Mouse (Mus musculus) heart, adult 8-10 months (tissue): ENCODE measurements around the gene Gm20683. TPM values are rescaled to one million over a fixed set of nuclear protein-coding genes. Genes with fewer than 3 reads are reported as not detected.

ENCODE experiments used
- DNase-seq: peaks from one replicate; pipeline ENCODE4 v3.0.0; 2022; ENCODE audit warnings: low spot score
- total RNA-seq, 4 experiments: library from RNA; stranded (reverse); gene quantifications; 2 replicates each; pipeline ENCODE4 v1.2.4; 2022

Gm20683 gene
- total RNA-seq, 4 experiments from 2014 or later, result 2.2 to 4.4 (median 3.8) TPM

DNA sequence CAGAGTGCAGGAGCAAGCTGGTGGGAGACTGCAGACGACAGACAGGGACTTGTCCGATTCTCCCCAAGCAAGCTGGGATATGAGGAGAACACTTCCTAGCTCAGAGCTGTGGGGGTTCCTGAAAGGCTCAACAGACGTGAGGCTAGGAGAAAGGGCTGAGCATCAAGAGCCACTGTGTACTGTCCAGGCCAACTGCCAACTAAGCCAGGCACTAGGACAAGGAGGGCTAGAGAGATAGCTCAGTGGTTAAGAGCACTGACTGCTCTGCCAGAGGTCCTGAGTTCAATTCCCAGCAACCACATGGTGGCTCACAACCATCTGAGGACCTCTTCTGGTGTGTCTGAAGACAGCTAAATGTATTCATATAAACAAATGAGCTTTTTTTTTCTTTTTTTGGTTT is 946 bp upstream of the Gm20683 start:
- no peak for DNase-seq

GRCm38 (mm10) chr17:25840519-25840918 is 1.0 kb downstream of the Gm20683 start:
- DNase-seq, result no peak

DNA sequence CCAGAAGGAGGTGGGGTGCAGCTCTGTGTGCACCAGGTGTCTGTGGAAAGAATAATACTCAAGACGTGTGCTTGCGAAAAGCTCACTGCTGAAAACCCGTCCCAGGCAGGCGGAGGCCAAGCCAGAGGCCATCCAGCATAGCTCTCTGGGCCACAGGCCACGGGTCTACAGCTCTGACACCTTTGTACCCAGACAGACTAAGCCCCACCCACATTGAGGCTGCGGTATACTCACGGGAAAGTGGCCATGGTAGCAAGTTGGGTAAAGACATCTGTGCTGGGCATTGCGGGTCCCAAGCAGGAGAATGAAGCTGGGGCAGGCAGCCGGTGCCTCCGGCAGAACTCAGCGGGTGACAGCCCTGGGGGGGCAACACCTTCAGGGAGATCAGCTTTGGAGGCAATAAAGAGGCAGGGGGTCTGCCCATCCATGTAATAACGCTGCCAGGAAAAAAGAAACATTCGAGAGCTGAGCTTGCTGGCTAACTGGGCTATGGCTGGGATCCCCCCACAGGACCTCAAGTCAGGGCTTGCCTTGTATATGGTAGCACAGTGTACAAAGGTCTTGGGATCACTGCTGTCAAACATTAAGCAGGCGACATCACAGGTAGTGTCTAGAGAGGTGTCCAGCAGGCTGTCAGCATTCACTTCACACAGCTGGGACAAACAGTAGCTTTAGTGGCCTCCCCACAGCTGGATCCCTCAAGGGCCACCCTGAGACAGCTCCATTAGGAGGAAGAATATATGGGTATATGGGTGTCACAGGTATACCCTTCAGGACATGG is 1.9 kb downstream of the Gm20683 start:
- DNase-seq, result no peak

- no peak for DNase-seq
Measured at GRCm38 (mm10) chr17:25838904-25839303, 2.7 kb downstream of the Gm20683 start.

- DNase-seq, result no peak
Measured at GRCm38 (mm10) chr17:25837533-25837932, 4.0 kb downstream of the Gm20683 start.

- no peak for DNase-seq
Measured at GRCm38 (mm10) chr17:25837076-25837410, 4.5 kb downstream of the Gm20683 start, which contains the start of gene Rhbdl1. Gene Rhbdl1, minus strand, starts transcription at chr17:25837295.

DNA sequence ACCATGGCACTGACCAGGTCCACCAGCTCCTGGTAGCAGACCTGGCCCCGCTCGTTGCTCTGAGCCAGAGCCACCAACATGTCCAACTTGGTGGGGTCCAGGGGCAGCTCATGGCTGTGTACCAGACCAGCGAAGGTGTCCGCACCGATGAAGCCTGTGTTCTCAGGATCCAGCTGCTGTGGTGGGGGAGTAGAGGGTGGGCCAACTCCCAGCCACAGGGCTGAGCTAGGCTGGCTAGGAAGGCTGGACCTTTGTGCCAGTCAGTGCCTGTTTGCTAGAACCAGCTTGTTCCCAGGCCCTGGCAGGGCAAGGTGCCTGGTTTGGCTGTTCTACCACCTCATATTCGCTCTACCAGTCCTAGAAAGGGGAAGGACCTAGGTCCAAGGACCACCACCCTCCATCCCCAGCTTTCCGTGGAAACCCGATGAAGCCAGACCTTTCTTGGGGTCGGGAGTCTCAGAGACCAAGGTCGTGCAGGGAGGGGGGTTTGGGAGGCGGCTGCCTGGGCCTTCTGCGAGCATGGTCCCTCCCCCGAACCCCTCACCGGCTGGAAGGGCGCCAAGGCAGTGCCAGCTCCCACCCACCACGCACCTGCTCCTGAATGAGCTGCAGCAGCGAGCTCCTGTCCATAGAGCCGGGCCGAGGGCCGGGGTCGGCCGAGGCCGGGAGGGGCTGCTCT is 5.0 kb downstream of the Gm20683 start:
- DNase-seq, result no peak

- no peak for DNase-seq
Measured at GRCm38 (mm10) chr17:25835816-25836215, 5.7 kb downstream of the Gm20683 start.

DNA sequence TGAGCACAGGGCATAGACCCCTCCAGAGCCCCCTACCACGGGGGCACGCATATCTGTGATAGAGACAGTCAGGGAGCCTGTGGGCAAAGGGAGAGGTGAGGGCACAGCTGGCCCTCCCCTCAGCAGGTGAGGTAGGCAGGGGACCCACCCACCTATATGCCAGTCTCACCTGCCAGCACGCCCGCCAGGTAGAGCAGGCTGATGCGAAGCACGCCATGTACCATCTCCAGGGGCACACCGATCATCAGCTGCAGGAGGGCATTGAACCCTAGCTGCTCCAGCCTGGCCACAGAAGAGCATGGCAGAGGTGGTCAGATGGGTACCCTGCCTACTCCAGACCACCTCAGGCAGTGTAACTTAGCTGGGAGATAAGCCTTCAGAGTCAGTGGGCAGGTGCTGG is 6.3 kb downstream of the Gm20683 start:
- DNase-seq, result no peak

GRCm38 (mm10) chr17:25834595-25835222 is 6.9 kb downstream of the Gm20683 start:
- DNase-seq, result no peak

DNA sequence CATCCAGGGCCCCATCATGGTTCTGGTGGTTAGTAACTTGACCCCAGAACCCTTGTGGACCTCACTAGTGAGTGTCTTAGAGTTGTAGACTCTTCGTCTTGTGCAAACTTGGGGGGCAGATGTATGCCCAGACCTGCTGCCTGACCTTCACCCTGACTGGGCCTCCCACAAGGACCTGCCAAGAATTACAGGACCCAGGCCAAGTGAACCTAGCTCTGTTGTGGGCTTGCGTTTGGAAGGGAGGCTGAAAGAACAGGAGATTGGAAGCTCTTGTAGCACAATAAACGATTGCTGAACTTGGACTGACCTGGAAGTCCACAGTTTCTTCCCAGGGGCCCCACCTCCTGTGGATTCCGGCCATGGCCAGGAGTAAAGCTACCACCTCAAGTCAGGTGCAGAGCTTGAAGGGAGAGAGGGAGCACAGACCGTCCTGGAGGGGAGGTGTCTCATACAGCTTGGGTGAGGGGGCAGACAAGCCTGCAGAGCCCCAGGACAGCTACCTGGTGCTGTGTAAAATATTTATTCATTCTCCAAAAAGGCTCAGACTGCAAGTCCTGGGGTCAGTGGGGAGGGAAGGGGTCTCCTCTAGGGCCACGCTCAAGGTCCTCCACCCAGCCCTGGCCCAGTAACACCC is 7.5 kb downstream of the Gm20683 start:
- DNase-seq, result no peak

DNA sequence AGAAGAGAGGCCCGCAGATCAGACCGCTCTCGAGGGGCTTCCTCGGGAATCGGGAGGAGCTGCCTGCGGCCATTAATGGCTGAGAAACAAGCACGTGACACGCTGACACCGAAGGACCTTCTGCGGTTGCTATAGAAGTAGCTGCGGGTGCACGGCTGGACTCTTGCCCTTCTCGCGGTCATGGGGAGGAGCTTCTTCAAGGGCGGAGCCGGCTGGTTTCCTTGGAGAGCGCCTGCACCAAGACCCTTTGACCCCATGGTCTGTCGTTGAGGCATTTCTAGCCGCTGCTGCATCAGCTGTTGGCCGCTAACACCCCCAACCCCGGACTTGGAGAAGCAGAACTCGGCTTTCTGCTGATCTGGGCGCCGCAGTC is 8.3 kb downstream of the Gm20683 start, which contains the start of gene Stub1:
Gene Stub1, minus strand, starts transcription at position 114 of the 373 bp plus-strand sequence.
- DNase-seq, result peak; percentile 92

DNA sequence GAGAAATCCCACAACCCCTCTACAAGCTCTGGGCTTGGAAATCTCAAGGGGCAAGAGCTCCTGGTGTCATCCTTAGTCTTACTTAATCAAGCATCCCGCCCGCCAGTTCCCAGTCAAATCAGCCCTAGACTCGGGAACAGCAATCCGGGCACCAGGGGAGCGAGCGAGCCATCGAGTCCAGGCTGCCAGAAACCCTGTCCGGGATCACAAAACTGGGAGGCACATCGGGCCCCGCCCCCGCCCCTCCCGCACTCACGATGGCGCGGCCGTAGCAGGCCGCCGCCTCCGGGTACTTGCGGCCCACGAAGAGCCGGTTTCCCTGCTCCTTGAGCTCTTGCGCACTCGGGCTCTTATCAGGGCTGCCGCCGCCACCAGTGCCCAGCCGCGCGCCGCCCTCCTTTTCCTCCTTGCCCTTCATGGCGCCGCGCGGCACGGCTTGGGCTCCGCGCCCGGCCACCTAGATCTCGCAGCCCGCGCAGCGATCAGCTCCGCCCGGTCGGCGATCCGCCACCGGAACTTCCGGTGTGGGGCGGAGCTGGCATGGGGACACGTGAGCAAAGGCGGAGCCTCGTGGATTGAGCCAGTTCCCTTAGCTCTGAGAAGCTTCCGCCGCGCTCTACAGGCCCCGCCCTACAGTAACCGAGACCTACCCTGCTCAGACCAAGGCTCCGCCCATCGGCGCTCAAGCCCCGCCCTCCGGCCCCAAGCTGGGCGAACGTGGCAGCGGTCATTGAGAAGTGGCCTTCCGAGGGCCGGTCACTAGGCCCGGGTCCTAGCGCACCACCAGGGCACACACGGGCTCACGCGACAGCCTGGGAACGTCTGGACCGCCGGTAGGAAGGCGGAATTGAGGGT is 8.9 kb downstream of the Gm20683 start:
- peak; percentile 99 for DNase-seq

DNA sequence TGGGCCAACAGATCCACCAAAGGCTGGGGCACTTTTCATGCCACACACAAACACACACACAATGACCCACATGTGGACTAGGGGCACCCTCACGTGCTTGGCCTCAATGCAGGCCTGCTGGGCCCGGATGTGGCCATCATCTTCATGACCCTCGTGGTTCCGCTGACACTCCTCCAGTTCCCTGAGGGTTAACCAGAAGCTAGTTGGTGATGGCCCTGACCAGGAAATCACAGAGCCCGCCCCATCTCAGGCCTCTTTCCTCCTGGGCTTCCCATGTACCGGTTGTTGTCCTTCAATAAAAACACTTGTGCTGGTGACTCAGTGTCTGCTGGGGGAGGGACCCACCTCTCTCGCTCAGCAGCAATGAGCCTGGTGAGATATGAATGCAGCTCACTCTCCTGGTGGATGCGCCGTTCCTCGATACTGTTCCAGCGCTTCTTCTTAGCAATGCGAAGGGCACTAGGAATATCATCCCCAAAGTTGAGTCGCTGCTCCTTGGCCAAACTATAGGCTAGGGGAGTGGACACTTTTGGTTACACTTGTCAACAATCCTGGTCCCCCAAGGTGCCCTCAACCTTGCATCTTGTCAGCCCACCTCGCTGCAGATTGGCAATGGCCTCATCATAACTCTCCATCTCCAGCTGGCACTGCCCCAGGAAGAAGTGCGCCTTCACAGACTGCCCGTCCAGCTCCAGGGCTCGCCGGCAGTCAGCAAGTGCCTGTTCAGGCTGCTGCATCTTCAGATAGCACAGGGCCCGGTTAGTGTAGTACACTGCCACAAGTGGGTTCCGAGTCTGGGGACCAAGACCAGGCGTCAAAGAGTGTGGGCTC is 9.9 kb downstream of the Gm20683 start:
- no peak for DNase-seq

DNA sequence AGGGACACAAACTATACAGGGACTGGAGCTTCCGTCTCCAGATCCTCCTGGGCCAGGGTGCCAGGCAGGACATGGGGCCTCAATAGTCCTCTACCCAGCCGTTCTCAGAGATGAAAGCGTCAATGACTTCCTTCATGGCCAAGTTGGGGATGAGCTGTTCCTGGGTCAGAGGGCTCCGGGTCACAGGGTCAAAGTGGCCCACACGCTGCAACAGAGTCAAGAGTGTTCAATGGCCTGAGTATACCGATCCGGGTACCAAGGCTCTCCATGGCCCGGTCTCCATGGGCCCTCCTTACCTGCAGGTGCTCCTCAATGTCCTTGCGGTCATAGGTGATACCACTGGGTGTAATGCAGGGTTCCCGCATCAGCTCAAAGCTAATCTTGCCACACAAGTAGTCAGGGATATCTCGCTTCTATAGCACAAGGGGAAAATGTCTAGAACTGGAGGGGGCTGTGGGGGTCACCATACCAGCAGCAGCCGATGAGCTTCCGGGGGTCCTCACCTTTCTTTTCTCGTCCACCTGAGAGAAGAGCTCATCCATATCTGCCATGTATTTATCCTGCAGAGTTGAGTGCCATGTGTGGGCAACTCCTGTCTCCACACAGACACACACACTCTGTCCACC is 10.6 kb downstream of the Gm20683 start:
- no peak for DNase-seq

DNA sequence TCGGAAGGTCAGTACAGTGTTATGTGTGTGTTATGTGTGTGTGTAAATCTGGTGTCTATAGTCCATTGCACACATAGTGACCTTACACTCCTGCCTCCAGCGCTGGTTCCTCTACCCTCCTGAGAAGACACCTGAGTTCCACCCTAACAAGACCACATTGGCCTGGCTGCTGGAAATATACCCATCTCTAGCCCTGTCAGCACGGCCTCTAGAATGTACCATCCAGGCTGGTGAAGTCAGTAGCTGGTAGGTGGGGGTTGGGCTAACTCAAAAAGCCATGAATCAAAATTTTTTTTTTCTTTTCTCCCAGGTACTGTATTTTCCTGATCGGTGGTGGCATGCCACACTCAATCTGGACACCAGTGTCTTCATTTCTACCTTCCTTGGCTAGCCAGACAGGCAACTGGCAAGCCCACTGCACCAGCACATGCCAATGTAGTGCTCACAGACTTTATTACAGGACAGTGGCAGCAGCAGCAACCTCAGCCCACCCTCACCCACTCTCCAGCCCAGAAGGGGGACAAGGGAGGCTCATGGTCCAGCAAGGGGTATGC is 11.3 kb downstream of the Gm20683 start:
- DNase-seq, result no peak

DNA sequence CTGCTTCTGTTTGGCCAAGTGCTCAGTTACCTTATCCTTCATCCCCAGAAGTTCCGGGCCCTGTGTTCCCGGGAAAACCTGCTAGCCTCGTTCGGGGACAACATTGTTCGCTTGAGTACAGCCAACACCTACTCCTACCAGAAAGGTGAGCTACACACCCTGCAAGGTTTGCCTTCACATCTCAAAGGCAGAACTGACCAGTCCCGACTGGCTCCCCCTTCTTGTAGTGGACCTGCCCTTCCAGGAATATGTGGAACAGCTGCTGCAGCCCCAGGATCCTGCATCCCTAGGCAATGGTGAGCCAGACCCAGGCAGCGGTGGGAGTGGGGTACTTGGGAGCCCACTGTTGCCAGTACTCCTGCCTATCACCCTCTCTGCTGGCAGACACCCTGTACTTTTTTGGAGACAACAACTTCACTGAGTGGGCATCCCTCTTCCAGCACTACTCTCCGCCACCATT is 12.0 kb downstream of the Gm20683 start:
- DNase-seq, result no peak

DNA sequence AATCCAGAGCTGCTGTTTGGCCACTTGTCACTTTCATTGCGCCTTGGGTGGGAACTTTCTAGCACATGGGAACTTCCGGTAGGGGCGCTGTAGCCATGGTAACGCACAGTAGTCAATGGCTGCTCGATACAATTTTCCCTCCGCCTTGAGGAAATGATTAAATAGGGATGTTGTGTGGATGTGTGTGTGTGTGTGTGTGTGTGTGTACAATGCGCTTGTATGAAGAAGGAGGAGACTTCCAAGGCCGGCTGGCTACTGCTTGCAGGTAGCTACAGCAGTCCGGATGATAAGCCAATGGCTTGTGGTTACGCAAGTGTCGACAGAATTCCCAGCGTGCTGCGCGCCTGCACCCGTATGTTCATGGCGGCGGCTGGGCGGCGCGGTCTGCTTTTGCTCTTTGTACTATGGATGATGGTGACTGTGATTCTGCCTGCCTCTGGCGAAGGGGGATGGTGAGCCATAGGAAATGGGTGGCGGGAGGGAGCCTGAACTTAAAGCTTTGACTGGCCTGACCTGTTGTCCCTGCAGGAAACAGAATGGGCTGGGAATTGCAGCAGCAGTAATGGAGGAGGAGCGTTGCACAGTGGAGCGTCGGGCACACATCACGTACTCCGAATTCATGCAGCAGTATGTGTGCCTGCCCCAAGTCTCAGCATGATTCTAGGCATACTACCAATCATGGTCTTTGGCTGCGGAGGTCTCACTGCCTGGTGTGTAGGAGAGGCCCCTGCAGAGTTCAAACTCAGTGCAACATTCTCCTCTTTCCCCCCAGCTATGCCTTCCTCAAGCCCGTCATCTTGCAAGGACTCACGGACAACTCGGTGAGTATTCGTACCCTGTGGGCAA is 12.6 kb downstream of the Gm20683 start, which contains the start of gene Jmjd8:
Gene Jmjd8, plus strand, starts transcription at position 156 of the 846 bp plus-strand sequence.
- DNase-seq, result peak; percentile 76

DNA sequence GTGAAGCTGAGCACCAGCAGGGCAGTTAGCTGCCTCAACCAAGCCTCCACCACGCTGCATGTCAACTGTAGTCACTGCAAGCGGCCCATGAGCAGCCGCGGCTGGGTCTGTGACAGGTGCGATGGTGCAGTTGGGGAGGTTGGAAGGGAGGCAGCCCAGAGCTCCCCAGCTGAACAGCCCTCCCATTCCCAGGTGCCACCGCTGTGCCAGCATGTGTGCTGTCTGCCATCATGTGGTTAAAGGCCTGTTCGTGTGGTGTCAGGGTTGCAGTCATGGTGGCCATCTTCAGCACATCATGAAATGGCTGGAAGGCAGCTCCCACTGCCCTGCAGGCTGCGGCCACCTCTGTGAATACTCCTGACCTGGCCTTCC is 13.4 kb downstream of the Gm20683 start:
- DNase-seq, result no peak
